In genomic region chr1:38250246-38250645, GRCm38 (mm10) we compare ENCODE assay signal across 15 mouse cellular contexts.
"Had no signal": no experiment of that assay in that cellular context is flagged by ENCODE, and none has a peak within 500 bp of the region (broad histone marks: within the 10 kb centered on the region; RNA-seq: fewer than 3 reads in every experiment).

No protein-coding gene starts in this region.

- H3K4me2 ChIP-seq: neural tube, embryonic 15.5 days; stomach, embryonic 15.5 days had no signal

- H3K9me3 ChIP-seq: neural tube, embryonic 15.5 days; stomach, embryonic 15.5 days had no signal

- DNase-seq: retina, postnatal 1 day; right cerebral cortex, adult 18-20 months; right cerebral cortex, postnatal 14 days; right cerebral cortex, postnatal 25 days; right cerebral cortex, postnatal 4 days; spleen, adult 18-20 months; thymus, adult 18-20 months; thymus, adult 2 months; thymus, postnatal 14 days; thymus, postnatal 25 days; thymus, postnatal 36 days; thymus, postnatal 4 days had no signal

- H3K36me3 ChIP-seq: neural tube, embryonic 15.5 days; stomach, embryonic 15.5 days had no signal

- H3K4me3 ChIP-seq: neural tube, embryonic 15.5 days; stomach, embryonic 15.5 days had no signal

- H3K27ac ChIP-seq: neural tube, embryonic 15.5 days; stomach, embryonic 15.5 days; stomach, postnatal 0 days had no signal

- H3K9ac ChIP-seq: neural tube, embryonic 15.5 days; stomach, embryonic 15.5 days had no signal

- H3K27me3 ChIP-seq: neural tube, embryonic 15.5 days; stomach, embryonic 15.5 days had no signal
